Mouse (Mus musculus) macrophage (primary cell): ENCODE data around the gene Syn3. TPM values are rescaled to one million over a fixed set of nuclear protein-coding genes. Genes with fewer than 3 reads are reported as not detected.
"Not testable (repeated sequence)": the region's sequence is repeated elsewhere in the genome, so short reads cannot be mapped to it uniquely, and the experiment has no call there.

Experiments
- H3K27ac ChIP-seq: fragments of 350-480 bp; formaldehyde crosslinking; 2 replicates; pipeline ENCODE4 v1.9.0; 2021
- H3K36me3 ChIP-seq: fragments of 350-480 bp; formaldehyde crosslinking; 2 replicates; pipeline ENCODE4 v1.9.0; 2021; ENCODE audit errors: inconsistent target
- H3K4me3 ChIP-seq: fragments of 350-480 bp; formaldehyde crosslinking; 2 replicates; pipeline ENCODE4 v1.9.0; 2021; ENCODE audit errors: inconsistent target
- H3K79me2 ChIP-seq: fragments of 350-480 bp; formaldehyde crosslinking; 2 replicates; pipeline ENCODE4 v1.9.0; 2021; ENCODE audit errors: inconsistent target
- WGBS: methylation state at CpG from one replicate; pipeline ENCODE4 v1.1.7; 2026; ENCODE audit warnings: inconsistent platforms; ENCODE audit not compliant: missing documents; 5-methylcytosine and 5-hydroxymethylcytosine counted together
- polyA plus RNA-seq: library from polyadenylated mRNA; stranded (reverse); fragments of 250-400 nt; gene quantifications from 3 replicates; pipeline ENCODE4 v1.2.4, GENCODE M21; 2018; ENCODE audit warnings: inconsistent platforms
- total RNA-seq, 78 experiments: library from RNA; depleted of rRNA; stranded (reverse); fragments of 250-400 nt; gene quantifications; 1 replicate in 9 of 78; 2 replicates in 24 of 78; 3 replicates in 43 of 78; 4 replicates in 2 of 78; pipeline ENCODE4 v1.2.4; 2018; ENCODE audit warnings: inconsistent platforms in 56 of 78

Gene Syn3
- total RNA-seq (2018; cell fraction: chromatin; rRNA removed) = under 1 TPM in 2 of 26 experiments, not detected in 24; 0.16 to 0.77 TPM
- total RNA-seq (2018; cell fraction: cytosol; rRNA removed) = under 1 TPM in 1 of 26 experiments, not detected in 25; 0.05 TPM
- under 1 TPM in 10 of 26 experiments, not detected in 16; 0.14 to 0.48 (median 0.23) TPM for total RNA-seq (2018; cell fraction: nucleus; rRNA removed)
- polyA plus RNA-seq = 0.07 TPM in 1 of 3 replicates, not detected in the others

GRCm38 (mm10) chr10:86498673-86499391 lies at the start of gene Syn3:
TSS of gene Syn3 (minus strand) at chr10:86498896.
- under 1% methylated on average over 21 of the region's 21 CpGs for WGBS

GRCm38 (mm10) chr10:86526357-86526874 lies 27.7 kb upstream of the Syn3 start:
- not testable (repeated sequence) for H3K79me2 ChIP-seq, H3K36me3 ChIP-seq, H3K27ac ChIP-seq, H3K4me3 ChIP-seq
- 100% methylated on average over 2 of the region's 5 CpGs for WGBS

More at GRCm38 (mm10) chr10:86498673-86499391, at the start of gene Syn3:
- Histone ChIP-seq H3K27ac (no peak within 1 kb of the TSS), H3K4me3 (no peak within 1 kb of the TSS), H3K79me2 (no peaks in the 10 kb centered on the region), H3K36me3 (no peaks in the 10 kb centered on the region)

GRCm38 (mm10) chr10:86513801-86514200 lies 15.1 kb upstream of the Syn3 start:
- Histone ChIP-seq H3K79me2 (no peaks in the 10 kb centered on the region), H3K36me3 (no peaks in the 10 kb centered on the region), H3K27ac (no peak overlapping the region), H3K4me3 (no peak overlapping the region)
- WGBS = 88% methylated on average over 4 of the region's 4 CpGs

GRCm38 (mm10) chr10:86510941-86511340 lies 12.2 kb upstream of the Syn3 start:
- Histone ChIP-seq H3K4me3 (no peak overlapping the region), H3K27ac (no peak overlapping the region), H3K79me2 (no peaks in the 10 kb centered on the region), H3K36me3 (no peaks in the 10 kb centered on the region)

GRCm38 (mm10) chr10:86502063-86502462 lies 3.4 kb upstream of the Syn3 start:
- no peaks in the 10 kb centered on the region for H3K79me2 ChIP-seq
- no peak overlapping the region for H3K4me3 ChIP-seq
- 83% methylated on average over 2 of the region's 2 CpGs for WGBS
- no peak overlapping the region for H3K27ac ChIP-seq
- H3K36me3 ChIP-seq = no peaks in the 10 kb centered on the region

GRCm38 (mm10) chr10:86498051-86498672 lies 534 bp downstream of the Syn3 start:
- Histone ChIP-seq H3K27ac (no peak overlapping the region), H3K4me3 (no peak overlapping the region), H3K36me3 (no peaks in the 10 kb centered on the region), H3K79me2 (no peaks in the 10 kb centered on the region)
- 9% methylated on average over 12 of the region's 12 CpGs for WGBS

GRCm38 (mm10) chr10:86495851-86496250 lies 2.8 kb downstream of the Syn3 start:
- WGBS = 100% methylated on average over 2 of the region's 2 CpGs
- no peaks in the 10 kb centered on the region for H3K79me2 ChIP-seq
- H3K36me3 ChIP-seq = no peaks in the 10 kb centered on the region
- H3K4me3 ChIP-seq = no peak overlapping the region
- no peak overlapping the region for H3K27ac ChIP-seq

- Histone ChIP-seq H3K79me2 (no peaks in the 10 kb centered on the region), H3K4me3 (no peak overlapping the region), H3K27ac (no peak overlapping the region), H3K36me3 (no peaks in the 10 kb centered on the region)
- 91% methylated on average over 5 of the region's 5 CpGs for WGBS
These were observed 5.6 kb downstream of the Syn3 start for GRCm38 (mm10) chr10:86493140-86493539.

GRCm38 (mm10) chr10:86492089-86492907 lies 6.4 kb downstream of the Syn3 start:
- no peaks in the 10 kb centered on the region for H3K36me3 ChIP-seq
- H3K4me3 ChIP-seq = no peak overlapping the region
- WGBS = 88% methylated on average over 2 of the region's 2 CpGs
- no peaks in the 10 kb centered on the region for H3K79me2 ChIP-seq
- H3K27ac ChIP-seq = no peak overlapping the region

GRCm38 (mm10) chr10:86491316-86492088 lies 7.2 kb downstream of the Syn3 start:
- H3K27ac ChIP-seq = no peak overlapping the region
- no peak overlapping the region for H3K4me3 ChIP-seq
- H3K79me2 ChIP-seq = no peaks in the 10 kb centered on the region
- 100% methylated on average over 3 of the region's 3 CpGs for WGBS
- H3K36me3 ChIP-seq = no peaks in the 10 kb centered on the region

- Histone ChIP-seq H3K79me2 (no peaks in the 10 kb centered on the region), H3K4me3 (no peak overlapping the region), H3K36me3 (no peaks in the 10 kb centered on the region), H3K27ac (no peak overlapping the region)
- WGBS = 89% methylated on average over 5 of the region's 5 CpGs
These were observed 10.2 kb downstream of the Syn3 start for GRCm38 (mm10) chr10:86488544-86488943.

- WGBS = 88% methylated on average over 4 of the region's 4 CpGs
- H3K36me3 ChIP-seq = no peaks in the 10 kb centered on the region
- H3K27ac ChIP-seq = no peak overlapping the region
- H3K79me2 ChIP-seq = no peaks in the 10 kb centered on the region
- H3K4me3 ChIP-seq = no peak overlapping the region
These were observed 12.7 kb downstream of the Syn3 start for GRCm38 (mm10) chr10:86485971-86486370.

- no peaks in the 10 kb centered on the region for H3K79me2 ChIP-seq
- 28% methylated on average over 3 of the region's 3 CpGs for WGBS
- no peak overlapping the region for H3K4me3 ChIP-seq
- no peaks in the 10 kb centered on the region for H3K36me3 ChIP-seq
- no peak overlapping the region for H3K27ac ChIP-seq
These were observed 14.7 kb downstream of the Syn3 start for GRCm38 (mm10) chr10:86483968-86484367.

GRCm38 (mm10) chr10:86482496-86482895 lies 16.2 kb downstream of the Syn3 start:
- H3K79me2 ChIP-seq = no peaks in the 10 kb centered on the region
- no peak overlapping the region for H3K27ac ChIP-seq
- H3K36me3 ChIP-seq = no peaks in the 10 kb centered on the region
- H3K4me3 ChIP-seq = no peak overlapping the region
- 100% methylated on average over 1 of the region's 1 CpGs for WGBS
